Mouse (Mus musculus): ENCODE data around the gene Gm9573. TPM values are rescaled to one million over a fixed set of nuclear protein-coding genes. Genes with fewer than 3 reads are reported as not detected.

The Gm9573 gene
- polyA plus RNA-seq, 1 experiment from 2014 or later = 2.6 TPM

DNA sequence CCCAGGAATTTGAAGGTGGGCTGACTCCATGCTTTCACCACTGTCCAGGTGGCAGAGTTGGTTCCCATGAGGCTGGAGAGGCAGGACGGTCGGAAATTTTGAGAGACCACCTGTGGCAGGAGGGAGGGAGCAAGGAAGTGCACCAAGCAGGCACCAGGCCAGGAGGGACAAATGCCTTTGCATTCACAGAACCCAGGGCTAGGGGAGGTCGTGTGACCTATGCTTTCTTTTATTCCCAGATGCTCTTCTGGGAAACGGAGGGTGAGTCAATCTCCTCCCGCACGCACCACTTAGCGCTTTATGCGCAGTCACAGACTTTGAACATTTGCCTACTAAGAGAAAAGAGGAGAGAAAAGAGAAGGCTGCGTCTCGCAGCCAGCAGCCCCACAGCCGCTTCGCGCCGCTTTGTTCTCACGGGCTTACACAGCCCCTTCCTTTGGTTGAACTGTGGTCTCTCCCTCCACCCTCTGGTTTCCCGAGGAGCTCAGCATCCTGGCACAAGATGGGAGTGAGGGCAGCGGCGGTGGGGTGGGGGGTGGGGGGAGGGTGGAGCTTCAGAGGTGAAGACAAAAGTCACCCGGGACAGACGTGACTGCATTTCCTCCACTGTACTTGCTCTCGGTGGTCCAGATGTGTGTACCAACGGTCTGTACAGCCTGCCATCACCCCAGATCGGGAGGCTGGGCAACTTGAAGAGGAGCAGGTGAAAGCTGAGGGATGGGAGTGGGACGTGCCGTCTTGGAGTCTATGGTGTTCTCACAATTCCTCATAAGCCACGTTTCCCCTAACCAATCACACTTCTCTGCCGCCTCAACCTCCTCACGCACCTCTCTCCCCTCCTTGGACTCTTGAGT, 57.1 kb downstream of the Gm9573 start:
- H3K27me3 ChIP-seq (ENCODE audit: control insufficient read depth, insufficient read depth, low read length) = no peaks in the 10 kb centered on the region
- peak overlapping the region; percentile 21; the same call in 1 of the 2 replicates for H3K4me3 ChIP-seq (ENCODE audit: low read depth, low read length)
- H3K27ac ChIP-seq (replicated peaks) = no peak overlapping the region
- 0 out of 2 replicates have a peak overlapping the region, but pooled peaks have one; percentile 27 for H3K9ac ChIP-seq (ENCODE audit: low read length)
- peak overlapping the region; percentile 44 for H3K4me2 ChIP-seq (replicated peaks; ENCODE audit: low read depth)
- TF ChIP-seq EP300 (optimal IDR thresholded peaks at IDR 0.05) (no peak), CTCF (IDR thresholded peaks at IDR 0.05; ENCODE audit: low read depth) (no peak)
- DNase-seq (ENCODE audit: low spot score) (peak; percentile 18), ATAC-seq (ENCODE audit: low FRiP score, low TSS enrichment) (peak; percentile 38; the same call in 1 of the 2 replicates)
- no peaks in the 10 kb centered on the region for H3K36me3 ChIP-seq (ENCODE audit: control insufficient read depth, insufficient read depth, low read length)
- H3K4me1 ChIP-seq (replicated peaks; ENCODE audit: control insufficient read depth, insufficient read depth) = no peaks in the 10 kb centered on the region
- 8% methylated on average over 28 of the region's 28 CpGs for WGBS
- no peaks in the 10 kb centered on the region for H3K9me3 ChIP-seq (ENCODE audit: control insufficient read depth, low read length)

Other genes with a start within 250 kb of the Gm9573 start
- gene H2-Q4, start 247.0 kb downstream of the Gm9573 start, polyA plus RNA-seq (2015; fragmentation: Nextera tagmentation; extraction: Ambion mirVana) = 2.7 and 3.3 TPM in 2 replicates
- 0.22 and 0.35 TPM in 2 replicates for gene H2-Q6, start 201.8 kb downstream of the Gm9573 start, polyA plus RNA-seq (2015; fragmentation: Nextera tagmentation; extraction: Ambion mirVana)
- 0.96 and 1.2 TPM in 2 replicates for gene H2-Q7, start 187.5 kb downstream of the Gm9573 start, polyA plus RNA-seq (2015; fragmentation: Nextera tagmentation; extraction: Ambion mirVana)
- 0.99 and 1.4 TPM in 2 replicates for gene H2-Q10, start 156.5 kb downstream of the Gm9573 start, polyA plus RNA-seq (2015; fragmentation: Nextera tagmentation; extraction: Ambion mirVana)
- gene Pou5f1, start 120.6 kb downstream of the Gm9573 start, polyA plus RNA-seq (2015; fragmentation: Nextera tagmentation; extraction: Ambion mirVana) = not detected in 2 replicates
- gene Tcf19, start 109.8 kb downstream of the Gm9573 start, polyA plus RNA-seq (2015; fragmentation: Nextera tagmentation; extraction: Ambion mirVana) = 32.7 and 34.5 TPM in 2 replicates
- gene Cchcr1, start 109.5 kb downstream of the Gm9573 start, polyA plus RNA-seq (2015; fragmentation: Nextera tagmentation; extraction: Ambion mirVana) = 7.1 and 7.4 TPM in 2 replicates
- gene Psors1c2, start 93.4 kb downstream of the Gm9573 start, polyA plus RNA-seq (2015; fragmentation: Nextera tagmentation; extraction: Ambion mirVana) = 66.1 and 66.8 TPM in 2 replicates
- 106 and 139 TPM in 2 replicates for gene Cdsn, start 74.5 kb downstream of the Gm9573 start, polyA plus RNA-seq (2015; fragmentation: Nextera tagmentation; extraction: Ambion mirVana)
- gene 2300002M23Rik, start 59.2 kb downstream of the Gm9573 start, polyA plus RNA-seq (2015; fragmentation: Nextera tagmentation; extraction: Ambion mirVana) = 234 and 311 TPM in 2 replicates
- 7.6 and 8.6 TPM in 2 replicates for gene Sfta2, start 25.1 kb downstream of the Gm9573 start, polyA plus RNA-seq (2015; fragmentation: Nextera tagmentation; extraction: Ambion mirVana)
- 768 and 930 TPM in 2 replicates for gene Mucl3, start 17.1 kb upstream of the Gm9573 start, polyA plus RNA-seq (2015; fragmentation: Nextera tagmentation; extraction: Ambion mirVana)
- 10.3 and 10.6 TPM in 2 replicates for gene Vars2, start 41.0 kb upstream of the Gm9573 start, polyA plus RNA-seq (2015; fragmentation: Nextera tagmentation; extraction: Ambion mirVana)
- gene Gtf2h4, start 47.1 kb upstream of the Gm9573 start, polyA plus RNA-seq (2015; fragmentation: Nextera tagmentation; extraction: Ambion mirVana) = 20.7 and 20.8 TPM in 2 replicates
- gene Ddr1, start 78.0 kb upstream of the Gm9573 start, polyA plus RNA-seq (2015; fragmentation: Nextera tagmentation; extraction: Ambion mirVana) = 50.8 TPM in 2 replicates
- 74.8 and 79.5 TPM in 2 replicates for gene Ier3, start 195.0 kb upstream of the Gm9573 start, polyA plus RNA-seq (2015; fragmentation: Nextera tagmentation; extraction: Ambion mirVana)
- 41.0 and 43.5 TPM in 2 replicates for gene Flot1, start 196.6 kb upstream of the Gm9573 start, polyA plus RNA-seq (2015; fragmentation: Nextera tagmentation; extraction: Ambion mirVana)
- gene Tubb5, start 211.7 kb upstream of the Gm9573 start, polyA plus RNA-seq (2015; fragmentation: Nextera tagmentation; extraction: Ambion mirVana) = 251 and 296 TPM in 2 replicates
- gene Mdc1, start 214.9 kb upstream of the Gm9573 start, polyA plus RNA-seq (2015; fragmentation: Nextera tagmentation; extraction: Ambion mirVana) = 2.1 and 2.2 TPM in 2 replicates
- gene Nrm, start 234.7 kb upstream of the Gm9573 start, polyA plus RNA-seq (2015; fragmentation: Nextera tagmentation; extraction: Ambion mirVana) = 27.3 and 27.4 TPM in 2 replicates
- gene Ppp1r18, start 239.0 kb upstream of the Gm9573 start, polyA plus RNA-seq (2015; fragmentation: Nextera tagmentation; extraction: Ambion mirVana) = 15.3 and 16.6 TPM in 2 replicates

All from stomach, postnatal 0 days (tissue).